Mouse (Mus musculus): Measurements from ENCODE around the gene Zdhhc6.

DNA sequence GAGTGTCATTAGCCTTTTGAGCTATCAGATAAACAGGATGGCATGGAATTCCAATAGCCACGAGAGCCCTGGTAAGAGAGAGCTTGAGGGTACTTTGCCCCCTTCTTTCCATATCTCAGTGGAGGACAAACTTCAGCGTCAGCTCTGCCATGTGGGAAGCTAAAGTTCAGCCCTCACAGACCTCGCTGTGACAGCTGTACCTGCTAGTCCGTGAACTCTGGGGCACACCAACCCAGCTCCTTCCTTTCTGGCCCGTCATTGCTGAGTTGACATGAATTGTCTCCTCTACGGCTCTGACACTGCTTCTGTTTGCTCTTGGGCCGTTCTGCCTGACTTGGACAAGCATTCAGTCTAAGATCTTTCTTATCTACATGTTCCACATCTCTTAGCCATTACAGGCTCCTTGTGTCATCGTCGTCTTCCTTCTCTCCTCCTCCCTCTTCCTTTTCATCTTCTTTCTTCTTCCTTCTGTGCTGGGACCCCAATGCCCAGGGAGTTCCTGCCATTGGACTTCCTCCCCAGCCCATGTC is 67.8 kb downstream of the Zdhhc6 start:
- TF ChIP-seq USF1 (IDR thresholded peaks at IDR 0.05; ENCODE audit: low read depth) (no peak), TCF12 (IDR thresholded peaks at IDR 0.05; ENCODE audit: insufficient read depth, poor library complexity, severe bottlenecking) (no peak), MYOG (IDR thresholded peaks at IDR 0.05; ENCODE audit: control insufficient read depth in 1 of 3, insufficient read depth in 1 of 3, insufficient read length in 2 of 3, low read depth in 2 of 3) (no peak), POLR2A (IDR thresholded peaks at IDR 0.05; ENCODE audit: insufficient read length, low read depth) (no peak), POLR2AphosphoS2 (IDR thresholded peaks at IDR 0.05; ENCODE audit: insufficient read length, low read depth) (no peak)

Data from myocyte (in vitro differentiated cells).